Mouse (Mus musculus) liver, embryonic 11.5 days (tissue): Measurements from ENCODE around the gene Cntn1. TPM values are rescaled to one million over a fixed set of nuclear protein-coding genes. Genes with fewer than 3 reads are reported as not detected.

Experiments used
- ATAC-seq: fragments of 200-750 bp; cut with Nextera tagmentation; replicated peaks from 2 replicates; pipeline ENCODE4 v1.8.0; 2017; ENCODE audit warnings: moderate number of reproducible peaks, mild to moderate bottlenecking, moderate TSS enrichment, moderate library complexity; ENCODE audit not compliant: low FRiP score
- DNase-seq: peaks from one replicate; pipeline ENCODE4 v3.0.0-alpha.2; 2017; ENCODE audit warnings: low spot score
- H3K27ac ChIP-seq: fragments of 300-500 bp; sonication (generic); 2 replicates; pipeline ENCODE4 v1.5.1; 2014; ENCODE audit warnings: mild to moderate bottlenecking, low read depth, low read length, control low read depth
- H3K27me3 ChIP-seq: fragments of 300-500 bp; sonication (generic); replicated peaks from 2 replicates; pipeline ENCODE4 v1.6.1; 2014; ENCODE audit warnings: low read length, mixed read lengths; ENCODE audit not compliant: control insufficient read depth, insufficient read depth
- H3K36me3 ChIP-seq: fragments of 300-500 bp; sonication (generic); 2 replicates; pipeline ENCODE4 v1.6.1; 2014; ENCODE audit warnings: mild to moderate bottlenecking, low read length, moderate library complexity, mixed read lengths; ENCODE audit not compliant: control insufficient read depth, insufficient read depth
- H3K4me1 ChIP-seq: fragments of 300-500 bp; sonication (generic); replicated peaks from 2 replicates; pipeline ENCODE4 v1.6.1; 2014; ENCODE audit warnings: low read length, mixed read lengths; ENCODE audit not compliant: control insufficient read depth, insufficient read depth
- H3K4me2 ChIP-seq: fragments of 300-500 bp; sonication (generic); 2 replicates; pipeline ENCODE4 v1.6.1; 2014; ENCODE audit warnings: mild to moderate bottlenecking, control low read depth, moderate library complexity
- H3K4me3 ChIP-seq: fragments of 300-500 bp; sonication (generic); 2 replicates; pipeline ENCODE4 v1.5.1; 2014; ENCODE audit warnings: low read depth, low read length, control low read depth
- H3K9ac ChIP-seq: fragments of 300-500 bp; sonication (generic); 2 replicates; pipeline ENCODE4 v1.6.1; 2014; ENCODE audit warnings: low read depth, low read length, control low read depth
- H3K9me3 ChIP-seq: fragments of 300-500 bp; sonication (generic); 2 replicates; pipeline ENCODE4 v1.6.1; 2016; ENCODE audit warnings: low read length, inconsistent platforms, mixed read lengths; ENCODE audit not compliant: control insufficient read depth
- WGBS: fragments of 180-500 bp; shearing (Covaris S2); extraction: QIAGEN DNeasy Blood & Tissue Kit; methylation state at CpG from one replicate; pipeline ENCODE4 v1.1.7; 2014; 5-methylcytosine and 5-hydroxymethylcytosine counted together
- polyA plus RNA-seq: library from polyadenylated mRNA; unstranded; fragments of >200 nt; fragmentation: Nextera tagmentation; extraction: Ambion mirVana; gene quantifications from 2 replicates; pipeline ENCODE4 v1.2.1, GENCODE M21; 2014

Gene Cntn1
- polyA plus RNA-seq, 1 experiment from 2014 or later: 0.12 TPM

DNA sequence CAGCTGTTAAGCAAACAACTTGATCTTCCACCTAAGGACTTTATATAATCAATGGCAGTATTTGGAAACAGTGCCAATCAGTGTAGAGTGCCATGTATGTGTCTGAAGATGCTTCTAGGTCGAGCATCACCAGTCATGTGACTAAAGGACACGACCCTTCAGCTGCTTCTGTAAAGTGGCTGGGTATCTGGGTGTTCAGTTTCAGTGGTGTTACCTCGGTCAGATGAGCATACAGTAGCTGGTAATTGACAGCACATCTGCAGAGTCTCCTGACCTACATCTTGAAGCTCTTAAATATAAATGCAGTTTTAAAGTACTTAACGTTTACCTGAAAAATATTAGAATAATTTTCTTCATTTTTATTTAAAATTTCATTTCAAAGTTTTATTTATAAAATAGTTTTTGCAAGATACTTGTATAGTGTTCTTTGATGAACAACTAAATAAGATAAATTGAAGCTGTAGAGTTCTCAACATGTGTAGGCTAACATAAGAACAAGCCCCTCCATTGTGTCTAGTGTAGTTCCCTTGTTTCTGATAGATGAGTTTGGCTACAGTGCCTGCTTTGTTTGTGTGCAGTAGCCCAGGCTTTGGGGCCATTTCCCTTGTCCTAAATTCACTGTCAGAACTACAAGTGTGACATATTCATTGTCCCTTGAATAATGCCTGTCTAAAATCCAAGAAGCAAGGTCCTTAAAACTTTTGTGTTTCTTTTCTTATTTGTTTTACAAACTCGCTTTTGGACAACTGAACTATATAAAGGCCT, 48.6 kb downstream of the Cntn1 start:
- H3K9ac ChIP-seq: no peak overlapping the region
- H3K27me3 ChIP-seq: no peaks in the 10 kb centered on the region
- ATAC-seq (no peak), DNase-seq (no peak)
- H3K9me3 ChIP-seq: no peaks in the 10 kb centered on the region
- H3K4me1 ChIP-seq: no peaks in the 10 kb centered on the region
- H3K4me3 ChIP-seq: no peak overlapping the region
- no peaks in the 10 kb centered on the region for H3K36me3 ChIP-seq
- no peak overlapping the region for H3K4me2 ChIP-seq
- no peak overlapping the region for H3K27ac ChIP-seq
- 65% methylated on average over 5 of the region's 5 CpGs for WGBS

DNA sequence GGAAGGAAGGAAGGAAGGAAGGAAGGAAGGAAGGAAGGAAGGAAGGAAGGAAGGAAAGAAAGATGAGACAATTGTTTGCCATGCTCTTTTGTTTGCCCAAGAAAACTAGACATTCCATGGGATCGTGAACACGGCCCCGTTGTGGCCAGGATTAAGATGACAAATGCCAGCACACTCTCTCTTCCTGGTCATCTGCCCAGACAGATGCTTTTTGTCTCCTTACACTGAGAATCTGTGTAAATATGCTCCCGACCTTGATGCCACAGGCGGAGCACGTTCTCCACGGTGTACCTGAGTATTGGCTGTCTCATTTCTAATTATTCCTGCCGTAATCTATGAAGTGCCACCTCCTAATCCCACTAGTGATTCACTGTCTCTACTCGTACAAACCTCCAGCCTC, 51.0 kb downstream of the Cntn1 start:
- H3K4me1 ChIP-seq: no peaks in the 10 kb centered on the region
- no peak overlapping the region for H3K27ac ChIP-seq
- H3K27me3 ChIP-seq: no peaks in the 10 kb centered on the region
- H3K4me2 ChIP-seq: no peak overlapping the region
- no peaks in the 10 kb centered on the region for H3K36me3 ChIP-seq
- no peak for ATAC-seq
- H3K9ac ChIP-seq: no peak overlapping the region
- no peaks in the 10 kb centered on the region for H3K9me3 ChIP-seq
- H3K4me3 ChIP-seq: no peak overlapping the region
- 75% methylated on average over 9 of the region's 9 CpGs for WGBS
- no peak for DNase-seq

DNA sequence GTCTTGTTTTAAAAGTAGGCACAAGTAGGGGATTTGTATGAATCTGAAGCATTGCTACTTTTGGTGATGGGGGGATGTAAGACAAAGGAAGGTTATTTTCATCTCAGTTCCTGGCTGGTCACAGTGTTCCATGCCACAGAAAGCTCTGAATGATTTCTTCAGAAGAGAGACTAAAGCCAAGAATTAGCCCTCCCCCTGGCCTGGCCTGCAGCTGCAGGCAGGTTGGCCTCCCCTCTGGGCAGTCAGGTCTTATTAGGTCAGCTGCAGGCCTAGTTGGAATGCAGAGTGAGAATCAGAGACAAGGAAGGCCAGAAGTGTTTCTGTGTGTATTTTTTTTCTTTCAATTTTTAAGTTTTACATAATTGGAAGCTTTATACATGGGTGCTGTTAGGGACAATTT, 61.5 kb downstream of the Cntn1 start:
- H3K27me3 ChIP-seq: no peaks in the 10 kb centered on the region
- no peak for DNase-seq
- no peak for ATAC-seq

DNA sequence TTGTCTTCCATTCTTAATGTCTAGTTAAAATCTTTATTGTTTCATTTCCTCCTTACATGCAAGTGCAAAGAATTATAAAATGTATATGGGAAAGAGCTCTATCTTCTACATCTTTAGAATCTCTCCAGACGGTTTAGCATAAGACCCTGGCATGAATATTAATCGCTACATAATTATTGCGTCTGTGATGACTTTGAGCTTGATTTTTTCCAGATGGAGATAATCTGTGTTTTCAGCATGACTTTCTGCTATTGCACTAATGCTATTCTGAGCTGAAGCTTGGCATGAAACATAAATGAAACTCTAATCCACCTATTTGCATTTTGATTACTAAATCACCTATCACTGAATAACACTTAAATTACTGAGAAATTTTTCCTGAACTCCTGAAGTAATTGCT, 82.0 kb downstream of the Cntn1 start:
- 83% methylated on average over 3 of the region's 3 CpGs for WGBS
- H3K27me3 ChIP-seq: no peaks in the 10 kb centered on the region
- no peaks in the 10 kb centered on the region for H3K4me1 ChIP-seq
- DNase-seq (no peak), ATAC-seq (no peak)
- H3K4me3 ChIP-seq: no peak overlapping the region
- H3K36me3 ChIP-seq: no peaks in the 10 kb centered on the region
- no peak overlapping the region for H3K27ac ChIP-seq
- no peaks in the 10 kb centered on the region for H3K9me3 ChIP-seq
- H3K4me2 ChIP-seq: no peak overlapping the region
- H3K9ac ChIP-seq: no peak overlapping the region

More for the DNA sequence above, 61.5 kb downstream of the Cntn1 start:
- H3K9me3 ChIP-seq: no peaks in the 10 kb centered on the region
- no peak overlapping the region for H3K4me3 ChIP-seq
- H3K27ac ChIP-seq: no peak overlapping the region
- H3K36me3 ChIP-seq: no peaks in the 10 kb centered on the region
- no peaks in the 10 kb centered on the region for H3K4me1 ChIP-seq
- no peak overlapping the region for H3K9ac ChIP-seq
- H3K4me2 ChIP-seq: no peak overlapping the region

DNA sequence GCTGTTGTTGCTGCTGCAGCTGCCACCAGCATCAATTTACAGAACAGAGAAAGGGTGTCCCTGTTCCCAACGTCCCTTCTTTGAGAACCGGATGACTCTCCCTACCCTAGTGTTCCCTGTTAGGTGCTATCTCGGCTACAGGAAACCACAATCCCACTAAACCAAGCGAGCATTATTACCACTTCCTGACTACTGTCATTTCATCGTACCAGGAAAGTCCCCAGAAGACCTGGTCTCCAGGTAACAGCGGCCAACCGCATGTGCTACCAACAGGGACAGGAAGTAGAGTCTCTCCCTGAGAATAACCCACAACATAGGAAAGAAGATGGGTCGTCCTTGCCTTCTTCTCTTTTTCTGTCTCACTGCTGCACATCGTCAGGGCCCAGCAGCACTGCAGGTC, 83.3 kb downstream of the Cntn1 start:
- H3K36me3 ChIP-seq: no peaks in the 10 kb centered on the region
- no peak for ATAC-seq
- no peak overlapping the region for H3K9ac ChIP-seq
- no peak for DNase-seq
- WGBS: 38% methylated on average over 9 of the region's 9 CpGs
- no peaks in the 10 kb centered on the region for H3K27me3 ChIP-seq
- no peak overlapping the region for H3K4me3 ChIP-seq
- H3K4me2 ChIP-seq: no peak overlapping the region
- no peaks in the 10 kb centered on the region for H3K4me1 ChIP-seq
- no peaks in the 10 kb centered on the region for H3K9me3 ChIP-seq
- no peak overlapping the region for H3K27ac ChIP-seq

DNA sequence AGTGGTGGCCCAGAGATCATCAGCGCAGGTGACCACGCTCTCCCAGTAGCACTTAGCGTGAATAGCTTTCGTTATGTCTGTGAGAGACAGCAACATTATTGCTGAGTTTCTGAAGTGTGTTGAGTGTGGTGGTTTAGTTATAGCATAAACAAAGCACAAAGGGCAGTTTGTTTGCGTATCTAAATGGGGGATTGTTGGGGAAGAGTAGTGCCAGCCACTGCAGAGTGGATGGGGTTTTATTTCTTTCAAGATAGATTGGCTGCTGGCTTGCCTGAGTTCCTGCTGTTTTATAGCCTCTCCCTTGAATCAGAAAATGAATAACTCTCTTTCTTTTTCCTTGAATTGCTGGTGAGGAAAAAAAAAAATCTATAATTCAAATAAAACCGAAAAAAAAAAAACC, 86.1 kb downstream of the Cntn1 start:
- WGBS: 78% methylated on average over 6 of the region's 6 CpGs
- no peak for ATAC-seq
- Histone ChIP-seq H3K36me3 (no peaks in the 10 kb centered on the region), H3K9ac (no peak overlapping the region), H3K27me3 (no peaks in the 10 kb centered on the region), H3K4me2 (no peak overlapping the region), H3K4me1 (no peaks in the 10 kb centered on the region), H3K9me3 (no peaks in the 10 kb centered on the region), H3K27ac (no peak overlapping the region), H3K4me3 (no peak overlapping the region)
- no peak for DNase-seq

DNA sequence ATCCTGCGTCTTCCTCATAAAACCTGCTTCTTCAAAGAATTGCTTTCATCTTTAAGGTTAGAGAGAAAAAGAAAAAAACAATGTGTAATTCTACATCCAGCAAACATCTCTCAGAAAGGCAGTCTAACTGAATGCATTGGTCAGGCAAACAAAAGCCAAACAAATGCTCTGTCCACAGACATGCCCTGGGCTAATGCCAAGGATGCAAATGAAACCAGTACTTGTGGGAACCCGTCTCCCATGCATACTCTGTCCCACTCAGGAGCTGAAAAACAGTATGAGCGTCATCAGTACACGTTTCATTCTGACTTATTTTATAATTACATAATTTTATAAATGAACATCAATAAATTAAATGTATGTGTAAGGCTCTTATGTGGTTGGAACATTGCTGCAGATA, 91.0 kb downstream of the Cntn1 start:
- H3K4me2 ChIP-seq: no peak overlapping the region
- DNase-seq (no peak), ATAC-seq (no peak)
- no peaks in the 10 kb centered on the region for H3K4me1 ChIP-seq
- no peak overlapping the region for H3K9ac ChIP-seq
- H3K27ac ChIP-seq: no peak overlapping the region
- no peak overlapping the region for H3K4me3 ChIP-seq
- no peaks in the 10 kb centered on the region for H3K9me3 ChIP-seq
- no peaks in the 10 kb centered on the region for H3K36me3 ChIP-seq
- WGBS: 73% methylated on average over 4 of the region's 4 CpGs
- no peaks in the 10 kb centered on the region for H3K27me3 ChIP-seq

DNA sequence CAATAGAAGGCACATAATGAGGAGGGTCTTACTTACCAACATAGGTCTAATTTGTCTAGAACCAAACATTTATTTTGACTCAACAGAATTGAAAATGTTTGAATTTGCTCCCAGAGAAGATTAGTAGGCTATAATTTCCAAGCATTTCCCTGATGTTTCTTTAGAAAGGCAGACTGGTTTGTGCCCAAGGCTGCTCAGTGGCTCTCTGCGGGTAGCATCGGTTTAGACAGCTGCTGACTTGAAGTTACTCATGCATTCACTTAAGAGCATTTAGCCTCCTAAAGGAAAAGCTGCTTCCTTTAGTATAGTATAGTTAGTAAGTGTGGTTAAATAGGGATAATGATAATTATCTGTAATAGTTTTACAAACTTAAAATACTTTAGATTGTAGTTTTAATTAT, 104.0 kb downstream of the Cntn1 start:
- 84% methylated on average over 2 of the region's 2 CpGs for WGBS
- H3K4me3 ChIP-seq: no peak overlapping the region
- ATAC-seq (no peak), DNase-seq (no peak)
- H3K4me1 ChIP-seq: no peaks in the 10 kb centered on the region
- H3K9ac ChIP-seq: no peak overlapping the region
- H3K27ac ChIP-seq: no peak overlapping the region
- no peaks in the 10 kb centered on the region for H3K36me3 ChIP-seq
- H3K4me2 ChIP-seq: no peak overlapping the region
- no peaks in the 10 kb centered on the region for H3K27me3 ChIP-seq
- H3K9me3 ChIP-seq: no peaks in the 10 kb centered on the region

DNA sequence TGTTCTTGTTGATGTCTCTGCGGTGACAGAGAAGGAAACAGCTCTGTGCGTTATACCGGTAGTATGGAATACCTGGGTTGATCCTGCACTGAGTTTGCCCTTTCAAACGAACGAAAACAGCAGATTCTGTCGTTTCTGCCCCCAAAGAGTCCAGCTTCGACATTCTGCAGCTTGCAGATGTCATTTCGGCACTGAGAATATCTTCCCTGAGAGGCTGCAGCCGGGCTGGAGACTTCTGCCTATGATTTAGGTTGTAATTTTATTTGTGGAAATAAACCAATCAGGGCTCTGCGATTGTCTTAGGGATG, 109.8 kb downstream of the Cntn1 start:
- DNase-seq (no peak), ATAC-seq (no peak)
- no peaks in the 10 kb centered on the region for H3K36me3 ChIP-seq
- no peak overlapping the region for H3K4me3 ChIP-seq
- WGBS: 67% methylated on average over 10 of the region's 10 CpGs
- no peak overlapping the region for H3K27ac ChIP-seq
- no peaks in the 10 kb centered on the region for H3K4me1 ChIP-seq
- no peak overlapping the region for H3K9ac ChIP-seq
- H3K27me3 ChIP-seq: no peaks in the 10 kb centered on the region
- no peak overlapping the region for H3K4me2 ChIP-seq
- H3K9me3 ChIP-seq: no peaks in the 10 kb centered on the region
